Mouse (Mus musculus) frontal cortex, postnatal 10 days (tissue): ENCODE results near the gene Slc16a2.

Experiments
- DNase-seq, 2 experiments: peaks; one replicate each; pipeline ENCODE4 v3.0.0; 2022; ENCODE audit warnings: low spot score in 2 of 2, mixed read lengths in 1 of 2

The Slc16a2 gene

DNA sequence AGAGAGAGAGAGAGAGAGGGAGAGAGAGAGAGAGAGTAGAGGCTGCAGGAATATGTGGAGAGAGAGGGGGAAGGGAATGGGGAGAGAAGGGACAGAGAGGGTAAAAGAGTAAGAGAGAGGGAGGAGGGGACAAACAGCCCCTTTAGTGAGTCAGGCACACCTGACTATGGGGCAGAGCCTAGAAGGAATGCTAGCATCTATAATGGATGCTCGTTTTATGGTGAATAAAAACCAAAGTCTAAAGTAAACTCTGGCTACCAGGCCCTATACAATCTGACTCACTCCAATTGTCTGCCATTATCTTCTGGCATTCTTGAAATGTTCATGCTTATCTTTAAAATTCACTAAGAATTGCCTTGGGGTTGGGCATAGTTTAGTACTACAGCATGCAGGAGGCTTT is 169.7 kb downstream of the Slc16a2 start:
- no peak for DNase-seq
